Mouse (Mus musculus): ENCODE data around the gene Hist1h2bf. TPM values are rescaled to one million over a fixed set of nuclear protein-coding genes. Genes with fewer than 3 reads are reported as not detected.

Gene Hist1h2bf
- polyA plus RNA-seq, 1 experiment from 2014 or later = 5.4 TPM

DNA sequence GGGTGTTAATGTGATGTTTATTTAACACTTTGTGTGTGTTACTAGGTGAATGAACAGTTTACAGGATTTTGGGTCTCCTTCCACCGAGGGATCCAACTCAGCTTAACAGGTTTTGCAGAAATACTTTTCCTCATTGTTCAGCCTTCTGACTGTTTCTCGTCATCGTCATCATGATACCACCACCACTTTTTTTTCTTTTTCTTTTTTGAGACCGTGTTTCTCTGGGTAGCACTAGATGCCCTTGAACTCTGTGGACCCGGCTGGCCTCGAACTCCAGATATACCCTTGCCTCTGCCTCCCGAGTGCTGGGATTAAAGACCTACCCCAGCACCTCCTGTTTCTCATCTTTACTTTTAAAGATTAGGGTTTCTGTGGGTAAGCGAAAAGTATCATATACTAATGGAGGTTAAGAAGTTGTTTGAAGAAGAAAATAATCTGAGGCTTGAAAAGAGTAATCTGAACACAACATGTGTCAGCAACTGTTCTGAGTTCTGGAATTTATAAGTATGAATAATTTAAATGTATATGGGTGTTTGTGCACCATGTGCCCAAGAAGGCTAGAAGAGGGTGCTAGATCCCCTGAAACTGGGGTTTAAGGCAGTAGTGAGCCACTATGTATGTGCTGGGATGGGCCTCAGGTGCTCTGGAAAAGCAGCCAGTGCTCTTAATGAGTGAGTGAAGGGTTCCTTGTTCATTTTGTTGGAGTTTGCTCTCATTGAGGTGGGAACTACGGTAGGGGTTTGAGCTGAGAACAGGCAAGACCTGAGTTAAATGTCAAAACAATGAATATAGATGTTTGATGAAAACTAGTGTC is 41.5 kb downstream of the Hist1h2bf start:
- WGBS = 27% methylated on average over 9 of the region's 9 CpGs
- DNase-seq (ENCODE audit: low spot score) (peak; percentile 68), ATAC-seq (ENCODE audit: insufficient number of reproducible peaks, low FRiP score, low TSS enrichment, low read depth) (no peak)
- H3K27me3 ChIP-seq (ENCODE audit: control insufficient read depth, insufficient read depth, low read length) = no peaks in the 10 kb centered on the region
- no peaks in the 10 kb centered on the region for H3K9me3 ChIP-seq (ENCODE audit: control insufficient read depth, low read length)
- no peaks in the 10 kb centered on the region for H3K36me3 ChIP-seq (ENCODE audit: control insufficient read depth, insufficient read depth, low read length)
- peak overlapping the region; percentile 75 for H3K4me2 ChIP-seq (ENCODE audit: low read depth, severe bottlenecking)
- H3K9ac ChIP-seq (ENCODE audit: low read length) = peak overlapping the region; percentile 88
- peaks cover 15% of the 10 kb centered on the region for H3K4me1 ChIP-seq (ENCODE audit: control insufficient read depth, insufficient read depth, low read length)
- peak overlapping the region; percentile 94 for H3K27ac ChIP-seq (replicated peaks; ENCODE audit: low read depth, low read length)
- peak overlapping the region; percentile 53 for H3K4me3 ChIP-seq (ENCODE audit: low read depth, low read length)

DNA sequence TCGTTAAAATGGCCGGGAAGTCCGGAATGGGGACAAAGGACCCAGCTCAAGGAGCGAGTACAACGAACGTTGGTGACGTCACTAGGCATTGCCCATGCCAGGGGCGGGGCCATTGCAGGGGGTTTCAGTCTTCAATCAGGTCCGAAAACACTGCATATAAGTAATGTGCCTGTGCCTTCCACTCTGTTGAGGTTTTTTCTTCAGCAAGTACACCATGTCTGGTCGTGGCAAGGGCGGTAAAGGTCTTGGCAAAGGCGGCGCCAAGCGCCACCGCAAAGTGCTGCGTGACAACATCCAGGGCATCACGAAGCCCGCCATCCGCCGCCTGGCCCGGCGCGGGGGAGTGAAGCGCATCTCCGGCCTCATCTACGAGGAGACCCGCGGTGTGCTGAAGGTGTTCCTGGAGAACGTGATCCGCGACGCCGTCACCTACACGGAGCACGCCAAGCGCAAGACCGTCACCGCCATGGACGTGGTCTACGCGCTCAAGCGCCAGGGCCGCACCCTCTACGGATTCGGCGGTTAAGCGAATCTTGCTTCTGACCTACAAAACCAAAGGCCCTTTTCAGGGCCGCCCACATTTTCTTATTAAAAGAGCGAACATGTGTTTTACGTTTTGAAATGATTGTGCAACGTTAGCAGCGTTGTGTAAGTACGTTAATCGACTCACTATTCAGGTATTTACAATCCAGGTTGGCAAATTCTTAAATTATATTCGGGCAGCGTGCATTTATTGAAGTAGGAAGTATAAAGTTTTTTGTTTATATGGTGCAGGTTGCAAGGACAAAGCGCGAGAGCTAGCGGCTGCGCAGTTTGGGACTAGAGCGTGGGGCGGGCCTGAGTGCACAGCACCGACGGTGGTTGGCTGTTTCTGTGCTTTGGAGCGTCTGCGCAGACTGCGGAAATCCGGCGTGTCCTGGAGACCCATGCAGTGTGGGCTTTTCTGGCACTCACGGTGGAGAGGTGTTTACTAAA is 42.8 kb downstream of the Hist1h2bf start, which contains the start of gene Hist1h4h:
Hist1h4h (plus strand) TSS at position 150 of the 975 bp plus-strand sequence.
- under 1% methylated on average over 54 of the region's 70 CpGs for WGBS
- Histone ChIP-seq H3K27ac (replicated peaks; ENCODE audit: low read depth, low read length) (peak within 1 kb of the TSS; percentile 94), H3K9ac (ENCODE audit: low read length) (peak within 1 kb of the TSS; percentile 88), H3K36me3 (ENCODE audit: control insufficient read depth, insufficient read depth, low read length) (no peaks in the 10 kb centered on the region), H3K4me2 (ENCODE audit: low read depth, severe bottlenecking) (peak within 1 kb of the TSS; percentile 75), H3K4me3 (ENCODE audit: low read depth, low read length) (peak within 1 kb of the TSS; percentile 53), H3K27me3 (ENCODE audit: control insufficient read depth, insufficient read depth, low read length) (no peaks in the 10 kb centered on the region), H3K4me1 (ENCODE audit: control insufficient read depth, insufficient read depth, low read length) (peaks cover 7% of the 10 kb centered on the region), H3K9me3 (ENCODE audit: control insufficient read depth, low read length) (no peaks in the 10 kb centered on the region)
- DNase-seq (ENCODE audit: low spot score) (peak; percentile 99), ATAC-seq (ENCODE audit: insufficient number of reproducible peaks, low FRiP score, low TSS enrichment, low read depth) (peak; percentile 75)

DNA sequence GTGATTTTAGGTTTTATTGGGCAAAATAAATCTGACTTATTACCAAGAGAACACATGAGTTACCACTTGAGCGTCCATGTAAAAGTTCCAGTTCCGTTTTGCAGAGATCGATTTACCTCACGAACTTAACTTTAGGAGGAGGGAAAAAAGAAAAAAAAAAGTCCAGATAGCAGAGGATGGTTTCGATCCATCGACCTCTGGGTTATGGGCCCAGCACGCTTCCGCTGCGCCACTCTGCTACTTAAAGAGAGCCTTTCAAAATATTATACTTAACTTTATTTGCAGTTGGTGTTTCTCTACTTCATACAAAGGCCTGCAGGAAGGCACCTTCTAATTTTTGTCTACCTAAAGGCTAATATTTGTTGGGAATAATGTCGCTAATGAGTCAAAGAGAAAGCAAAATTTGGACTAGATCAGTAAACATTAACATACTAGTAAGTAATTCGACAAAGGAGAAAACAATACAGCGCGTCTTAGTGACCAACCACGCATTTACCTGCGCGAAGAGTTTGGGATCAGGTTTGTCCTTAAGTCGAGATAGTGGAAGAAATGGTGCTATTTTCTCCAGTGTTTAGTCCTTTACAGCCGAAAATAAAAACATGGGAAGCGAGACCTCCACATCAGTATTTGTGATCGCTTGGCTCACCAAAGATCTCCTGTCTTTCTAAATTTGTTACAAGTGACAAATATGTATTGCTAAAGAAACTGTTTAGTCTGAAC is 43.7 kb downstream of the Hist1h2bf start:
- Histone ChIP-seq H3K4me3 (ENCODE audit: low read depth, low read length) (peak overlapping the region; percentile 53), H3K4me2 (ENCODE audit: low read depth, severe bottlenecking) (peak overlapping the region; percentile 75), H3K27ac (replicated peaks; ENCODE audit: low read depth, low read length) (peak overlapping the region; percentile 94), H3K9me3 (ENCODE audit: control insufficient read depth, low read length) (no peaks in the 10 kb centered on the region), H3K9ac (ENCODE audit: low read length) (peak overlapping the region; percentile 88), H3K4me1 (ENCODE audit: control insufficient read depth, insufficient read depth, low read length) (peaks cover 7% of the 10 kb centered on the region), H3K27me3 (ENCODE audit: control insufficient read depth, insufficient read depth, low read length) (no peaks in the 10 kb centered on the region), H3K36me3 (ENCODE audit: control insufficient read depth, insufficient read depth, low read length) (no peaks in the 10 kb centered on the region)
- peak; percentile 77 for DNase-seq (ENCODE audit: low spot score)
- WGBS = under 1% methylated on average over 20 of the region's 20 CpGs
- ATAC-seq (ENCODE audit: insufficient number of reproducible peaks, low FRiP score, low TSS enrichment, low read depth) = no peak

DNA sequence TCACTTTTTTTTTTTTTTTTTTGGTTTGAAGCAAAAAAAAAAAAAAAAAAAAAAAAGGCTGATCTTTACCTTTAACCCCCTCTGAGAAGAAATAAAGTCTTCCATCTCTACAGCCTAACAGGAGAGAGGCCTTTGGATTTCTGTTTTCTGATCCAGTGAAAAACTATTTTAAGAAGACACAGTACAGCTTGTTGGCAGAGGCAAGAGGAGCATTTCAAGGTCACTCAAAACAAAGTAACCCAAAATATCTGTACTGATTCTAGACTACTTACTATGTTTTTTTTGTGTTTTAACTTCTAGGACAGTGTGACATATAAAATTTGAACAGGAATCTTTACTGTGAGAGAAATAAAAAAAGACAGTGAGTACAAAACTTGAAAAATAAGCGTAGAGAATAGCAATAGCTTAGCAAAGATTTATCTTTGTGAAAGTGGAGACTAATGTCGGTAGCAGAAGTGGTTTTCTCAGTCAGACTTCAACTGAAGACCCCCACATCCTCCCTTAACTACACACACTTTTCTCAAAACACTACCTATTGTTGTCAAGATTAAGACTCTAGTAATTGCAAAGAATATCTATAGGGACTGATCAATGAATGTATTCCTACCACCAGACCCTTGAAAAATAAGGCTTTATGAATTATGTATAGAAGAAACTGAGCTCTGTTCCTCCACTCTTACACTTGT is 44.4 kb downstream of the Hist1h2bf start:
- ATAC-seq (ENCODE audit: insufficient number of reproducible peaks, low FRiP score, low TSS enrichment, low read depth) = no peak

DNA sequence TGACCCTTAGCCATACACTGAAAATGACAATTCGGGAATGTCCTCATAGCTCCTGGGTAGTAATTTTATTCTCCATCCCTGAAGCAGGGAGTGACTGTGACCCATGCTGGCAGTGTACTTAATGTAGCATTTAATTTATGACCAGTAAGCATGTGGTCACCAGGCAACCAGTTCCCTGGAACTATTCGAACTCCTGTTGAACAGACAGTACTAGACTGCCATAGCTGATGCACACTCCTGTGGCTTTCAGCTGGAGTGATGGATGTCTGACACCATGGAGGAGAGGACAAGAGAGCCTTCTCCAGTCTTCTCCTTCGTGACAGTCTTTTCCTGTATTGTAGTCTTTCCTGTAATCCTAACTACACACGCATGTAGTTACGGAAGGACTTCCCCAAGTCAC is 45.0 kb downstream of the Hist1h2bf start:
- H3K9me3 ChIP-seq (ENCODE audit: control insufficient read depth, low read length) = no peaks in the 10 kb centered on the region
- no peak overlapping the region for H3K27ac ChIP-seq (replicated peaks; ENCODE audit: low read depth, low read length)
- ATAC-seq (ENCODE audit: insufficient number of reproducible peaks, low FRiP score, low TSS enrichment, low read depth) (no peak), DNase-seq (ENCODE audit: low spot score) (peak; percentile 37)
- H3K9ac ChIP-seq (ENCODE audit: low read length) = no peak overlapping the region
- no peaks in the 10 kb centered on the region for H3K36me3 ChIP-seq (ENCODE audit: control insufficient read depth, insufficient read depth, low read length)
- H3K4me1 ChIP-seq (ENCODE audit: control insufficient read depth, insufficient read depth, low read length) = peaks cover 7% of the 10 kb centered on the region
- 77% methylated on average over 5 of the region's 5 CpGs for WGBS
- no peaks in the 10 kb centered on the region for H3K27me3 ChIP-seq (ENCODE audit: control insufficient read depth, insufficient read depth, low read length)
- peak overlapping the region; percentile 31 for H3K4me2 ChIP-seq (ENCODE audit: low read depth, severe bottlenecking)
- H3K4me3 ChIP-seq (ENCODE audit: low read depth, low read length) = no peak overlapping the region

More for the DNA sequence above, 44.4 kb downstream of the Hist1h2bf start:
- H3K27ac ChIP-seq (replicated peaks; ENCODE audit: low read depth, low read length) = peak overlapping the region; percentile 94; the same call in 1 of the 2 replicates
- H3K9ac ChIP-seq (ENCODE audit: low read length) = peak overlapping the region; percentile 88
- H3K4me3 ChIP-seq (ENCODE audit: low read depth, low read length) = peak overlapping the region; percentile 53
- no peaks in the 10 kb centered on the region for H3K27me3 ChIP-seq (ENCODE audit: control insufficient read depth, insufficient read depth, low read length)
- peak overlapping the region; percentile 75 for H3K4me2 ChIP-seq (ENCODE audit: low read depth, severe bottlenecking)
- 31% methylated on average over 2 of the region's 2 CpGs for WGBS
- peaks cover 7% of the 10 kb centered on the region for H3K4me1 ChIP-seq (ENCODE audit: control insufficient read depth, insufficient read depth, low read length)
- H3K9me3 ChIP-seq (ENCODE audit: control insufficient read depth, low read length) = no peaks in the 10 kb centered on the region
- DNase-seq (ENCODE audit: low spot score) = no peak
- no peaks in the 10 kb centered on the region for H3K36me3 ChIP-seq (ENCODE audit: control insufficient read depth, insufficient read depth, low read length)

DNA sequence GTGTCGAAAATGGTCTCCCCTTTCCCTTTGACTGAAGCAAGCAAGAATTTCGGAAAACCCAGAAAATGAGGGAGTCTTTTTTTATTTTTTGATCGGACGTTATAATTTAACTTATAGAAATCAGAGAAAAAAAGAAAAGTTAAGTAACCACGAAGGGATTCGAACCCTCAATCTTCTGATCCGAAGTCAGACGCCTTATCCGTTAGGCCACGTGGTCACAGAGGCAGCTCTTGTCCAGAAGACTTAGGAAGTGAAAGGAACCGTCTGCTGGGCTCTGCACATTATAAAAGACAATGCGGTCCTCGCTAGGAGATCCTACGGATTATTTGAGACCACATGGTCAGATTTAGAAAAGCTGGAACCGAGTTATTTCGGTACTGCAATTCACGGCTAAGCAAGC is 47.7 kb downstream of the Hist1h2bf start:
- peak overlapping the region; percentile 33 for H3K4me3 ChIP-seq (ENCODE audit: low read depth, low read length)
- under 1% methylated on average over 17 of the region's 17 CpGs for WGBS
- ATAC-seq (ENCODE audit: insufficient number of reproducible peaks, low FRiP score, low TSS enrichment, low read depth) (no peak), DNase-seq (ENCODE audit: low spot score) (peak; percentile 97)
- H3K9ac ChIP-seq (ENCODE audit: low read length) = peak overlapping the region; percentile 41; the same call in 1 of the 2 replicates
- H3K36me3 ChIP-seq (ENCODE audit: control insufficient read depth, insufficient read depth, low read length) = no peaks in the 10 kb centered on the region
- H3K27ac ChIP-seq (replicated peaks; ENCODE audit: low read depth, low read length) = no peak overlapping the region
- peaks cover 4% of the 10 kb centered on the region for H3K4me1 ChIP-seq (ENCODE audit: control insufficient read depth, insufficient read depth, low read length)
- H3K4me2 ChIP-seq (ENCODE audit: low read depth, severe bottlenecking) = peak overlapping the region; percentile 42
- H3K27me3 ChIP-seq (ENCODE audit: control insufficient read depth, insufficient read depth, low read length) = no peaks in the 10 kb centered on the region
- H3K9me3 ChIP-seq (ENCODE audit: control insufficient read depth, low read length) = no peaks in the 10 kb centered on the region

DNA sequence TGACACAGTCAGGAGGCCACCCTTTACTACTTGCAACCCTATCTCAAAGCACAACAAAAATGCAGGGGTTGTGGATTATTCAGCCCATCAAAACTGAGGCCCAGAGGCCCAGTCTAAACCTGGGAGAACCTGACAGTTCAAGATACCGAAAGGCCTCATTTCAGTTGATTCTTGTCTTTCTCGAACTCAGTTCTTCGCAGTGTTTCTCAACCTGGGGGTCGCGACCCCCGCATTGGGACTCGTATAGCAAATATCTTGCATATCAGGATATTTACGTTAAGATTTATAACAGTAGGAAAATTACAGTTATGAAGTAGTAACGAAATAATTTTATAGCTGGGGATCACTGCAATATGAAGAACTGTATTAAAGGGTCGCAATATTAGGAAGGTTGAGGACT is 48.1 kb downstream of the Hist1h2bf start:
- peaks cover 4% of the 10 kb centered on the region for H3K4me1 ChIP-seq (ENCODE audit: control insufficient read depth, insufficient read depth, low read length)
- H3K4me2 ChIP-seq (ENCODE audit: low read depth, severe bottlenecking) = peak overlapping the region; percentile 24
- H3K9ac ChIP-seq (ENCODE audit: low read length) = peak overlapping the region; percentile 19; the same call in 1 of the 2 replicates
- no peaks in the 10 kb centered on the region for H3K27me3 ChIP-seq (ENCODE audit: control insufficient read depth, insufficient read depth, low read length)
- ATAC-seq (ENCODE audit: insufficient number of reproducible peaks, low FRiP score, low TSS enrichment, low read depth) = no peak
- peak; percentile 77 for DNase-seq (ENCODE audit: low spot score)
- no peak overlapping the region for H3K27ac ChIP-seq (replicated peaks; ENCODE audit: low read depth, low read length)
- WGBS = under 1% methylated on average over 10 of the region's 10 CpGs
- no peaks in the 10 kb centered on the region for H3K36me3 ChIP-seq (ENCODE audit: control insufficient read depth, insufficient read depth, low read length)
- peak overlapping the region; percentile 33 for H3K4me3 ChIP-seq (ENCODE audit: low read depth, low read length)
- no peaks in the 10 kb centered on the region for H3K9me3 ChIP-seq (ENCODE audit: control insufficient read depth, low read length)
